Mouse (Mus musculus) lung, postnatal 0 days (tissue): Measurements from ENCODE around the gene Usp39. TPM values are rescaled to one million over a fixed set of nuclear protein-coding genes. Genes with fewer than 3 reads are reported as not detected.
A peak's percentile ranks its signal among the peaks of the same experiment; 100 is the strongest.

Source experiments
- ATAC-seq: fragments of 200-750 bp; cut with Nextera tagmentation; 2 replicates; pipeline ENCODE4 v1.8.0; 2017; ENCODE audit warnings: moderate library complexity
- DNase-seq: peaks from one replicate; pipeline ENCODE4 v3.0.0-alpha.2; 2016; ENCODE audit warnings: low spot score
- H3K27ac ChIP-seq: fragments of 300-500 bp; sonication (generic); 2 replicates; pipeline ENCODE4 v1.5.1; 2014; ENCODE audit warnings: antibody characterized with exemption, mild to moderate bottlenecking, low read length, mixed read lengths
- H3K27me3 ChIP-seq: fragments of 300-500 bp; sonication (generic); replicated peaks from 2 replicates; pipeline ENCODE4 v1.6.1; 2014; ENCODE audit warnings: low read length, mixed read lengths; ENCODE audit not compliant: insufficient read depth
- H3K36me3 ChIP-seq: fragments of 300-500 bp; sonication (generic); 2 replicates; pipeline ENCODE4 v1.6.1; 2014; ENCODE audit warnings: low read length, mixed read lengths; ENCODE audit not compliant: insufficient read depth
- H3K4me1 ChIP-seq: fragments of 300-500 bp; sonication (generic); 2 replicates; pipeline ENCODE4 v1.6.1; 2014; ENCODE audit warnings: antibody characterized with exemption, low read depth, low read length, mixed read lengths; ENCODE audit not compliant: insufficient read depth
- H3K4me2 ChIP-seq: fragments of 300-500 bp; sonication (generic); replicated peaks from 2 replicates; pipeline ENCODE4 v1.6.1; 2014; ENCODE audit warnings: low read depth, mild to moderate bottlenecking, low read length, moderate library complexity, mixed read lengths
- H3K4me3 ChIP-seq: fragments of 300-500 bp; sonication (generic); 2 replicates; pipeline ENCODE4 v1.5.1; 2014; ENCODE audit warnings: low read depth, low read length
- H3K9ac ChIP-seq: fragments of 300-500 bp; sonication (generic); replicated peaks from 2 replicates; pipeline ENCODE4 v1.6.1; 2014; ENCODE audit warnings: low read depth, mild to moderate bottlenecking
- H3K9me3 ChIP-seq: fragments of 300-500 bp; sonication (generic); 2 replicates; pipeline ENCODE4 v1.6.1; 2016; ENCODE audit warnings: low read length, mixed read lengths
- CTCF ChIP-seq: IDR thresholded peaks from 2 replicates; pipeline ENCODE4 v1.5.1; 2016; ENCODE audit warnings: antibody characterized with exemption, mild to moderate bottlenecking
- EP300 ChIP-seq: IDR thresholded peaks from 2 replicates; pipeline ENCODE4 v1.6.1; 2016; ENCODE audit warnings: antibody characterized with exemption, mild to moderate bottlenecking, control low read depth
- WGBS: fragments of 180-500 bp; shearing (Covaris S2); extraction: QIAGEN DNeasy Blood & Tissue Kit; methylation state at CpG from one replicate; pipeline ENCODE4 v1.1.7; 2014; 5-methylcytosine and 5-hydroxymethylcytosine counted together
- polyA plus RNA-seq: library from polyadenylated mRNA; unstranded; fragments of >200 nt; fragmentation: Nextera tagmentation; extraction: Ambion mirVana; gene quantifications from 2 replicates; pipeline ENCODE4 v1.2.1, GENCODE M21; 2015

Usp39 gene
- polyA plus RNA-seq, 1 experiment from 2014 or later, result 27.4 TPM

- Histone ChIP-seq H3K27me3 (no peaks in the 10 kb centered on the region), H3K9me3 (no peaks in the 10 kb centered on the region), H3K36me3 (peaks cover 9% of the 10 kb centered on the region; the same call in 1 of the 2 replicates), H3K4me3 (peak overlapping the region; percentile 54), H3K27ac (peak overlapping the region; percentile 99), H3K4me1 (peaks cover 16% of the 10 kb centered on the region; the same call in 1 of the 2 replicates), H3K9ac (peak overlapping the region; percentile 90; the same call in 1 of the 2 replicates), H3K4me2 (peak overlapping the region; percentile 61)
- ATAC-seq, result no peak
- TF ChIP-seq EP300, result no peak
- no peak for TF ChIP-seq CTCF
- DNase-seq, result peak; percentile 4
- 54% methylated on average over 6 of the region's 6 CpGs for WGBS
Measured at GRCm38 (mm10) chr6:72388791-72389329, 43.9 kb upstream of the Usp39 start.

- no peak for TF ChIP-seq EP300
- no peak for TF ChIP-seq CTCF
- Histone ChIP-seq H3K9ac (no peak overlapping the region), H3K4me1 (peaks cover 16% of the 10 kb centered on the region; the same call in 1 of the 2 replicates), H3K9me3 (no peaks in the 10 kb centered on the region), H3K36me3 (peaks cover 9% of the 10 kb centered on the region; the same call in 1 of the 2 replicates), H3K4me2 (peak overlapping the region; percentile 61), H3K27ac (peak overlapping the region; percentile 99), H3K27me3 (no peaks in the 10 kb centered on the region), H3K4me3 (0 out of 2 replicates have a peak overlapping the region, but pooled peaks have one; percentile 54)
- ATAC-seq (no peak), DNase-seq (peak; percentile 4)
- 61% methylated on average over 10 of the region's 10 CpGs for WGBS
Measured at GRCm38 (mm10) chr6:72388266-72388665, 43.3 kb upstream of the Usp39 start.

GRCm38 (mm10) chr6:72387816-72388215 lies 42.8 kb upstream of the Usp39 start:
- DNase-seq (no peak), ATAC-seq (no peak)
- Histone ChIP-seq H3K27ac (no peak overlapping the region), H3K9me3 (no peaks in the 10 kb centered on the region), H3K4me1 (peaks cover 16% of the 10 kb centered on the region; the same call in 1 of the 2 replicates), H3K9ac (no peak overlapping the region), H3K36me3 (peaks cover 9% of the 10 kb centered on the region; the same call in 1 of the 2 replicates), H3K4me3 (no peak overlapping the region), H3K27me3 (no peaks in the 10 kb centered on the region), H3K4me2 (peak overlapping the region; percentile 61)
- TF ChIP-seq CTCF, result no peak
- TF ChIP-seq EP300, result no peak
- WGBS, result 89% methylated on average over 3 of the region's 3 CpGs

- H3K9ac ChIP-seq, result no peak overlapping the region
- no peak overlapping the region for H3K4me2 ChIP-seq
- H3K36me3 ChIP-seq, result peaks cover 9% of the 10 kb centered on the region; the same call in 1 of the 2 replicates
- H3K4me1 ChIP-seq, result peaks cover 16% of the 10 kb centered on the region; the same call in 1 of the 2 replicates
- no peaks in the 10 kb centered on the region for H3K27me3 ChIP-seq
- no peak for ATAC-seq
- TF ChIP-seq EP300 (no peak), CTCF (no peak)
- WGBS, result 86% methylated on average over 2 of the region's 2 CpGs
- no peak for DNase-seq
- H3K4me3 ChIP-seq, result no peak overlapping the region
- no peak overlapping the region for H3K27ac ChIP-seq
- H3K9me3 ChIP-seq, result no peaks in the 10 kb centered on the region
Measured at GRCm38 (mm10) chr6:72386561-72386960, 41.6 kb upstream of the Usp39 start.

- H3K27ac ChIP-seq, result no peak overlapping the region
- no peak for DNase-seq
- peaks cover 16% of the 10 kb centered on the region; the same call in 1 of the 2 replicates for H3K4me1 ChIP-seq
- no peak for ATAC-seq
- TF ChIP-seq CTCF (no peak), EP300 (no peak)
- peaks cover 9% of the 10 kb centered on the region; the same call in 1 of the 2 replicates for H3K36me3 ChIP-seq
- no peak overlapping the region for H3K4me2 ChIP-seq
- no peak overlapping the region for H3K4me3 ChIP-seq
- no peak overlapping the region for H3K9ac ChIP-seq
- H3K9me3 ChIP-seq, result no peaks in the 10 kb centered on the region
- H3K27me3 ChIP-seq, result no peaks in the 10 kb centered on the region
- 60% methylated on average over 4 of the region's 4 CpGs for WGBS
Measured at GRCm38 (mm10) chr6:72385258-72385657, 40.3 kb upstream of the Usp39 start.

GRCm38 (mm10) chr6:72383952-72384351 lies 39.0 kb upstream of the Usp39 start:
- no peak overlapping the region for H3K4me3 ChIP-seq
- no peak overlapping the region for H3K9ac ChIP-seq
- H3K4me1 ChIP-seq, result peaks cover 14% of the 10 kb centered on the region; the same call in 1 of the 2 replicates
- H3K27ac ChIP-seq, result no peak overlapping the region
- WGBS, result 90% methylated on average over 7 of the region's 7 CpGs
- DNase-seq (no peak), ATAC-seq (no peak)
- peaks cover 9% of the 10 kb centered on the region; the same call in 1 of the 2 replicates for H3K36me3 ChIP-seq
- H3K27me3 ChIP-seq, result no peaks in the 10 kb centered on the region
- H3K4me2 ChIP-seq, result no peak overlapping the region
- H3K9me3 ChIP-seq, result no peaks in the 10 kb centered on the region
- TF ChIP-seq CTCF (no peak), EP300 (no peak)
